Mouse (Mus musculus) layer of hippocampus, adult 18-20 months (tissue): ENCODE data around the gene Vmn1r170. TPM values are rescaled to one million over a fixed set of nuclear protein-coding genes. Genes with fewer than 3 reads are reported as not detected.
"Not testable (repeated sequence)": the region's sequence is repeated elsewhere in the genome, so short reads cannot be mapped to it uniquely, and the experiment has no call there.

Experiments used
- DNase-seq, 2 experiments: peaks; one replicate each; pipeline ENCODE4 v3.0.0; 2022; ENCODE audit warnings: low spot score in 2 of 2
- long read RNA-seq: library from polyadenylated mRNA; stranded (forward); transcript quantifications from one replicate; pipeline ENCODE4 v2.0.0, GENCODE M21; 2021
- total RNA-seq, 2 experiments: library from RNA; stranded (reverse); gene quantifications; 2 replicates each; pipeline ENCODE4 v1.2.3; 2021

Gene Vmn1r170
- not detected for total RNA-seq
- long read RNA-seq, result 0 reads

- DNase-seq, result not testable (repeated sequence)
Measured at GRCm38 (mm10) chr7:23605875-23606274, at the start of gene Vmn1r170. Gene Vmn1r170 (plus strand): TSS chr7:23606175.

- not testable (repeated sequence) for DNase-seq
Measured at GRCm38 (mm10) chr7:23575226-23575625, 30.7 kb upstream of the Vmn1r170 start, which contains the start of gene Vmn1r169. Gene Vmn1r169 (plus strand): TSS chr7:23575526.

GRCm38 (mm10) chr7:23630422-23630821, 24.4 kb downstream of the Vmn1r170 start, which contains the start of gene Vmn1r171:
Gene Vmn1r171 (plus strand): TSS chr7:23630722.
- no peak for DNase-seq

Other genes with a start within 250 kb of the Vmn1r170 start
- under 1 TPM in 1 of 2 experiments, not detected in 1; 0.30 TPM for gene Nlrp5, start 220.3 kb upstream of the Vmn1r170 start, total RNA-seq
- not detected for gene Vmn1r167, start 99.0 kb upstream of the Vmn1r170 start, total RNA-seq
- gene Vmn1r168, start 66.4 kb upstream of the Vmn1r170 start, total RNA-seq, result not detected
- gene Vmn1r169, start 30.6 kb upstream of the Vmn1r170 start, total RNA-seq, result not detected
- not detected for gene Vmn1r171, start 24.5 kb downstream of the Vmn1r170 start, total RNA-seq
- gene Vmn1r172, start 52.1 kb downstream of the Vmn1r170 start, total RNA-seq, result not detected
- gene Vmn1r173, start 94.5 kb downstream of the Vmn1r170 start, total RNA-seq, result not detected
- gene Vmn1r174, start 146.1 kb downstream of the Vmn1r170 start, total RNA-seq, result not detected
- not detected for gene Vmn1r175, start 204.5 kb downstream of the Vmn1r170 start, total RNA-seq
- not detected for gene Vmn1r176, start 231.2 kb downstream of the Vmn1r170 start, total RNA-seq